Mouse (Mus musculus) embryonic fibroblast, embryonic 13.5 days (primary cell): ENCODE results near the gene Slc11a2.

Source experiments
- CTCF ChIP-seq: IDR thresholded peaks from 2 replicates; pipeline ENCODE4 v1.5.1; 2011; ENCODE audit warnings: mild to moderate bottlenecking, control low read depth, low read length, moderate library complexity, borderline replicate concordance; ENCODE audit not compliant: insufficient read depth
- POLR2A ChIP-seq: IDR thresholded peaks from 2 replicates; pipeline ENCODE4 v1.6.1; 2011; ENCODE audit warnings: low read depth, mild to moderate bottlenecking, control low read depth, low read length, moderate library complexity

- TF ChIP-seq POLR2A (no peak), CTCF (peak; percentile 92; the same call in 1 of the 2 replicates)
Measured at GRCm38 (mm10) chr15:100457340-100457739, 32.5 kb upstream of the Slc11a2 start.
